Mouse (Mus musculus): ENCODE data around the gene Plxnc1. TPM values are rescaled to one million over a fixed set of nuclear protein-coding genes. Genes with fewer than 3 reads are reported as not detected.

The Plxnc1 gene
- total RNA-seq, 4 experiments from 2014 or later = 0.17 to 0.68 (median 0.43) TPM

- no peak for DNase-seq (ENCODE audit: low spot score in 2 of 2)
These were observed 3.5 kb upstream of the Plxnc1 start for GRCm38 (mm10) chr10:94947915-94948675.

- DNase-seq (ENCODE audit: low spot score in 2 of 2) = no peak
These were observed 2.8 kb upstream of the Plxnc1 start for GRCm38 (mm10) chr10:94947386-94947785.

GRCm38 (mm10) chr10:94945206-94945711, 624 bp upstream of the Plxnc1 start:
- no peak for DNase-seq (ENCODE audit: low spot score in 2 of 2)

- DNase-seq (ENCODE audit: low spot score in 2 of 2) = no peak
These were observed 567 bp downstream of the Plxnc1 start for GRCm38 (mm10) chr10:94943846-94944690.

- no peak for DNase-seq (ENCODE audit: low spot score in 2 of 2)
These were observed 1.2 kb downstream of the Plxnc1 start for GRCm38 (mm10) chr10:94943401-94943845.

GRCm38 (mm10) chr10:94942449-94943041, 2.1 kb downstream of the Plxnc1 start:
- DNase-seq (ENCODE audit: low spot score in 2 of 2) = no peak

- DNase-seq (ENCODE audit: low spot score in 2 of 2) = no peak
These were observed 3.1 kb downstream of the Plxnc1 start for GRCm38 (mm10) chr10:94941551-94941950.

GRCm38 (mm10) chr10:94940786-94941185, 3.8 kb downstream of the Plxnc1 start:
- no peak for DNase-seq (ENCODE audit: low spot score in 2 of 2)

GRCm38 (mm10) chr10:94940061-94940460, 4.6 kb downstream of the Plxnc1 start:
- DNase-seq (ENCODE audit: low spot score in 2 of 2) = no peak

GRCm38 (mm10) chr10:94938899-94939298, 5.7 kb downstream of the Plxnc1 start:
- no peak for DNase-seq (ENCODE audit: low spot score in 2 of 2)

GRCm38 (mm10) chr10:94938320-94938719, 6.3 kb downstream of the Plxnc1 start:
- no peak for DNase-seq (ENCODE audit: low spot score in 2 of 2)

GRCm38 (mm10) chr10:94935270-94935669, 9.4 kb downstream of the Plxnc1 start:
- DNase-seq (ENCODE audit: low spot score in 2 of 2) = no peak

GRCm38 (mm10) chr10:94934151-94934614, 10.5 kb downstream of the Plxnc1 start:
- DNase-seq (ENCODE audit: low spot score in 2 of 2) = no peak

GRCm38 (mm10) chr10:94931961-94932832, 12.4 kb downstream of the Plxnc1 start:
- no peak for DNase-seq (ENCODE audit: low spot score in 2 of 2)

- no peak for DNase-seq (ENCODE audit: low spot score in 2 of 2)
These were observed 16.5 kb downstream of the Plxnc1 start for GRCm38 (mm10) chr10:94928164-94928563.

- DNase-seq (ENCODE audit: low spot score in 2 of 2) = no peak
These were observed 18.3 kb downstream of the Plxnc1 start for GRCm38 (mm10) chr10:94926297-94926696.

GRCm38 (mm10) chr10:94924878-94925277, 19.8 kb downstream of the Plxnc1 start:
- DNase-seq (ENCODE audit: low spot score in 2 of 2) = no peak

GRCm38 (mm10) chr10:94924450-94924849, 20.2 kb downstream of the Plxnc1 start:
- no peak for DNase-seq (ENCODE audit: low spot score in 2 of 2)

- no peak for DNase-seq (ENCODE audit: low spot score in 2 of 2)
These were observed 21.3 kb downstream of the Plxnc1 start for GRCm38 (mm10) chr10:94923337-94923762.

- DNase-seq (ENCODE audit: low spot score in 2 of 2) = no peak
These were observed 21.8 kb downstream of the Plxnc1 start for GRCm38 (mm10) chr10:94922848-94923247.

GRCm38 (mm10) chr10:94921751-94922150, 22.9 kb downstream of the Plxnc1 start:
- no peak for DNase-seq (ENCODE audit: low spot score in 2 of 2)

All from gastrocnemius, adult 8-10 months (tissue).